11 mouse cellular contexts compared by ENCODE assay signal in genomic region chr1:160579309-160580233, GRCm38 (mm10).
A peak's percentile ranks its signal among the peaks of the same experiment; 100 is the strongest.
DNase-seq lines count a peak whose midpoint lies in the region; ATAC-seq and TF ChIP-seq lines count a peak whose summit lies in the region.
"Had no signal": no experiment of that assay in that cellular context is flagged by ENCODE, and none has a peak within 500 bp of the region (broad histone marks: within the 10 kb centered on the region; RNA-seq: fewer than 3 reads in every experiment).

No protein-coding gene starts in this region.

- H3K9me3 ChIP-seq in midbrain, postnatal 0 days (ENCODE audit: low read length) = no peaks in the 10 kb centered on the region
- H3K9me3 ChIP-seq: liver, embryonic 12.5 days had no signal

- H3K27me3 ChIP-seq in midbrain, postnatal 0 days (ENCODE audit: insufficient read depth, low read length) = no peaks in the 10 kb centered on the region
- H3K27me3 ChIP-seq in thymus, adult 2 months (ENCODE audit: control insufficient read depth, insufficient read depth, low read length) = no peaks in the 10 kb centered on the region
- H3K27me3 ChIP-seq: liver, embryonic 12.5 days had no signal

- peak overlapping the region; percentile 67 for H3K4me3 ChIP-seq in cortical plate, adult 2 months (ENCODE audit: insufficient read depth, low read length)
- peak overlapping the region; percentile 38 for H3K4me3 ChIP-seq in midbrain, postnatal 0 days (ENCODE audit: low read depth, low read length)
- H3K4me3 ChIP-seq in thymus, adult 2 months (ENCODE audit: control insufficient read depth, insufficient read depth, low read length) = no peak overlapping the region
- H3K4me3 ChIP-seq: liver, embryonic 12.5 days had no signal

- H3K4me2 ChIP-seq in midbrain, postnatal 0 days (ENCODE audit: low read depth, low read length, poor library complexity, severe bottlenecking) = peak overlapping the region; percentile 47
- H3K4me2 ChIP-seq: liver, embryonic 12.5 days had no signal

- no peak overlapping the region for H3K27ac ChIP-seq in cortical plate, adult 2 months (ENCODE audit: insufficient read depth, low read length)
- H3K27ac ChIP-seq in midbrain, postnatal 0 days (ENCODE audit: low read depth, low read length) = peak overlapping the region; percentile 60
- no peak overlapping the region for H3K27ac ChIP-seq in thymus, adult 2 months (ENCODE audit: control insufficient read depth, insufficient read depth, low read length)
- H3K27ac ChIP-seq: liver, embryonic 12.5 days had no signal

- 0 out of 2 replicates have a peak, but pooled peaks have one; percentile 34 for TF ChIP-seq POLR2A in cortical plate, adult 2 months (IDR thresholded peaks at IDR 0.05; ENCODE audit: extremely low read depth, insufficient read depth, low read length)
- no peak for TF ChIP-seq POLR2A in thymus, adult 2 months (IDR thresholded peaks at IDR 0.05; ENCODE audit: control insufficient read depth, extremely low read depth, insufficient read depth, low read length, poor library complexity)

- H3K9ac ChIP-seq in midbrain, postnatal 0 days (replicated peaks; ENCODE audit: low read length, poor library complexity, severe bottlenecking) = peak overlapping the region; percentile 42; the same call in 1 of the 2 replicates
- H3K9ac ChIP-seq: liver, embryonic 12.5 days had no signal

- WGBS in midbrain, postnatal 0 days = 21% methylated on average over 12 of the region's 12 CpGs
- 90% methylated on average over 12 of the region's 12 CpGs for WGBS in thymus, adult 2 months

- H3K36me3 ChIP-seq in midbrain, postnatal 0 days (ENCODE audit: insufficient read depth, low read length) = no peaks in the 10 kb centered on the region
- H3K36me3 ChIP-seq in thymus, adult 2 months (ENCODE audit: control insufficient read depth, insufficient read depth, low read length) = no peaks in the 10 kb centered on the region
- H3K36me3 ChIP-seq: liver, embryonic 12.5 days had no signal

- peak; percentile 86 for ATAC-seq in midbrain, postnatal 0 days (ENCODE audit: low FRiP score)
- ATAC-seq: liver, embryonic 12.5 days had no signal

- H3K4me1 ChIP-seq in cortical plate, adult 2 months (ENCODE audit: control insufficient read depth, insufficient read depth, low read length) = no peaks in the 10 kb centered on the region
- H3K4me1 ChIP-seq in midbrain, postnatal 0 days (ENCODE audit: insufficient read depth, low read length) = no peaks in the 10 kb centered on the region
- no peaks in the 10 kb centered on the region for H3K4me1 ChIP-seq in thymus, adult 2 months (replicated peaks; ENCODE audit: control insufficient read depth, insufficient read depth, low read length)
- H3K4me1 ChIP-seq: liver, embryonic 12.5 days had no signal

- DNase-seq in cerebellum, adult 11-12 months = peak; percentile 14
- no peak for DNase-seq in cerebellum, postnatal 10 days
- DNase-seq in left cerebral cortex, adult 18-20 months (ENCODE audit: low spot score in 2 of 2) = peak; percentile 7 to 31
- DNase-seq in left cerebral cortex, adult 9 months (ENCODE audit: low spot score in 2 of 2) = no peak
- peak; percentile 44 for DNase-seq in midbrain, postnatal 0 days (ENCODE audit: low spot score)
- DNase-seq in thymus, adult 2 months = no peak
- DNase-seq in lung, postnatal 25 days (ENCODE audit: low spot score) = no peak
- DNase-seq: kidney, adult 18-20 months; lung, postnatal 4 days had no signal

- TF ChIP-seq CTCF in cortical plate, adult 2 months (IDR thresholded peaks at IDR 0.05; ENCODE audit: extremely low read depth, insufficient read depth, low read length) = no peak
- no peak for TF ChIP-seq CTCF in midbrain, postnatal 0 days (IDR thresholded peaks at IDR 0.05)
- no peak for TF ChIP-seq CTCF in thymus, adult 2 months (IDR thresholded peaks at IDR 0.05; ENCODE audit: borderline replicate concordance, control insufficient read depth, extremely low read depth, insufficient read depth, low read length, poor library complexity)

Comparison
In these comparisons a context has a peak if more than half of its experiments do, and no peak if none do; other contexts are left out.
1. DNase-seq: peak in cerebellum, adult 11-12 months (single experiment), left cerebral cortex, adult 18-20 months (2 of 2) and midbrain, postnatal 0 days (single experiment); none in cerebellum, postnatal 10 days (0 of 2), left cerebral cortex, adult 9 months (0 of 2), thymus, adult 2 months (single experiment) and lung, postnatal 25 days (single experiment).